Mouse (Mus musculus) forebrain, embryonic 16.5 days (tissue): ENCODE results near the gene Gm10638. TPM values are rescaled to one million over a fixed set of nuclear protein-coding genes. Genes with fewer than 3 reads are reported as not detected.

Source experiments
- polyA plus RNA-seq: library from polyadenylated mRNA; unstranded; fragments of >200 nt; fragmentation: Nextera tagmentation; extraction: Ambion mirVana; gene quantifications from 2 replicates; pipeline ENCODE4 v1.2.1, GENCODE M21; 2015

The Gm10638 gene
- polyA plus RNA-seq, 1 experiment from 2014 or later: 6.8 TPM

Other genes with a start within 250 kb of the Gm10638 start
- gene Abcc12, start 165.0 kb upstream of the Gm10638 start, polyA plus RNA-seq: 0.20 and 0.31 TPM in 2 replicates
- gene Lonp2, start 121.7 kb upstream of the Gm10638 start, polyA plus RNA-seq: 85.5 and 96.3 TPM in 2 replicates
- gene Siah1a, start 235 bp downstream of the Gm10638 start, polyA plus RNA-seq: 94.9 and 119 TPM in 2 replicates
- 9.6 and 10.3 TPM in 2 replicates for gene N4bp1, start 139.6 kb downstream of the Gm10638 start, polyA plus RNA-seq